Mouse (Mus musculus): ENCODE measurements around the gene Wrap53.

GRCm38 (mm10) chr11:69594853-69595252 lies 14.8 kb upstream of the Wrap53 start:
- TF ChIP-seq CTCF (IDR thresholded peaks at IDR 0.05; ENCODE audit: borderline replicate concordance, insufficient read depth, low read length) (no peak), POLR2A (IDR thresholded peaks at IDR 0.05; ENCODE audit: low read depth, low read length) (no peak)
